Mouse (Mus musculus) urinary bladder, postnatal 4 days (tissue): ENCODE data around the gene Fgf14.
"Not testable (repeated sequence)": the region's sequence is repeated elsewhere in the genome, so short reads cannot be mapped to it uniquely, and the experiment has no call there.

Source experiments
- DNase-seq, 2 experiments: peaks; one replicate each; pipeline ENCODE4 v3.0.0; 2021 to 2022; ENCODE audit warnings: low spot score in 2 of 2

The Fgf14 gene

GRCm38 (mm10) chr14:124676506-124677177 is at the start of gene Fgf14:
TSS of gene Fgf14 (minus strand) at chr14:124677127.
- DNase-seq, result no peak

DNA sequence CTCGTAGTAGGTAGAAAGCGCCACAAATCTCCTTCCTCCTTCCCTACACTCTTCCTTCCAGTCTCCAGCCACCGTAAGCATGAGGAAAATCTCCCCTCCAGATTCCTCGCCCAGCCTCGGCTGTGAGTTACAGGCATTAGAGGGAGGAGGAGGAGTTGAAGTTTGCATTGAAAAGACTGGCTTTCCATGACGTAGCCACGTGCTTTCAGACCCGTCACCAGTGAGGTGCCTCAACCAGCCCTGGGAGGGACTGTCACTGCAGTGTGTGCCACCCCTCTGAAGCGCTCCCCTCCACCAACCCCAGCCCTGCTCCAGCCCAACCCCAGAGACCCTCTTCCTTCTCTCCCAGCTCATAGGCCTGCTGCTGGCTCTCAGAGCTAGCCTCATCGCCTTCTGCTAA is 452 bp upstream of the Fgf14 start:
- DNase-seq, result no peak

- DNase-seq, result no peak
Measured at GRCm38 (mm10) chr14:124675654-124676505, 1.0 kb downstream of the Fgf14 start.

DNA sequence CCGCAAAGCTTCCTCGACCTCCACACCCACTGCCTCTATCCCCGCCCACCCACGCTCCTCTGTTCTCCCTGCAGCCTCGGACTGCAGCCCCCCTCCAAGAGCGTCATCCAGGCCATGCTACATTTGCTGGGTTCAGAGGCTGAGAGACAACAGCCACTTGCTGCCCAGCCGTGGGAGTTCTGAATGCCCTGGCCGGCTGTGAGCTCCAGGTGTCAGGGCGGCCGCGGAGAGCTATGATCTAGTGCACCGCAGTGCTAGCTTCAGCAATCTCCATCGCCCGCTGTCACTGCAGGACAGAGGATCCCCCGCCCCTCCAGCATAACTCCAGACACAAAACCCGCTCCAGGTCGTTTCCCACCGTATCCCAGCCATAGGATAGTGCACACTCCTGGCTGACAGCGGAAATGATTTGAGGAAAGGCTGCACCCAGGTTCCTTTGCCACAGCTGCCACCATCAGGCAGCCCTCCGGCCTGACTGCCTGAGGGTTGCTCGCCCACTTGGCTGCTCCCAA is 1.7 kb downstream of the Fgf14 start:
- DNase-seq, result peak in 1 of 2 experiments; percentile 60

DNA sequence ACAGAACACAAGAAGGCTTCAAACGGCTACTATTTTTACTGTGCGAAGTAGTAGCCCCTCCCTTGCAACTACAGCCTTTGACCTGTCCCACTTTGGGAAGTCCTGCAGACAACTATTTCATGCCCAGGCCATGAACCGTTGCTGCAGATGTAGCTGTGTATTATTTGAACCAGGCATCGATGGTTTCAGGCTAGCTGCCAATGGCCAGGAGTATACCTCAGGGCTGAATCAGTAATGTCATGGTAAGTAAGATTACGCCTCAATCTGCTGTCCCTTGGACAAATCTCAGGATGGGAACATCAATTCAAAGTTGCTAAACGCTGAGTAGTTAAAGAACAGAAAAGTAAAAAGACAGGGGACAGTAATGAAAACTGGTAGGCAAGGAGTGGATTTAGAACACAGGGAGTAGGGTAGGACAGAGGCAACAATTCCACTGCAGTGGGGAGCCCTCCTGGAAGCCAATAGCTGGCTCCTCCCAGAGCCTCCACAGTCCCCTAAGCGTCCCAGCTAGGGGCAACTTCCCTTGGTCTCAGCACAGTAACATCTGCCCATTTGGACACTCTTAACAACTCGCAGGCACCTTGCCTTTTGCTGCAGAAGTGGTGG is 2.3 kb downstream of the Fgf14 start:
- DNase-seq, result no peak

GRCm38 (mm10) chr14:124669739-124670138 is 7.2 kb downstream of the Fgf14 start:
- DNase-seq, result no peak

- no peak for DNase-seq
Measured at GRCm38 (mm10) chr14:124642822-124643221, 34.1 kb downstream of the Fgf14 start.

DNA sequence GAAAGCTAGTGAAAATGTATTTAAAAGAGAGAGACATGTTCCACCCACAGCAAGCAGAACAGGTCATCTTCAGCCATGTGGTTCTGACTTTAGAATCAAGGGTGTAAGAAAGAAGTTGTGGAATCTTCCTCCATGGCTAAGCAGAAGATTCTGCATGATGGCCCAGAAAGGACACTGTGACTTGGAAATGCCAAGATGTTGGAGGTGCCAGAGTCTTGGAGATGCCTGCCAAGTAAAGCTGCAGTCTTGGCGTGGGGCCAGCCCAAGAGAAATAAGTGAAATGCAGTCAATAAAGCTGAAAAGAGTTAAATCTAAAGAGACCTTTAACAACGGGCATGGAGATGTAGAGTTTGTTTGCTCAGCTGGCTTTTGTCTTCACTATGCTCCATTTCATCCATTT is 42.0 kb downstream of the Fgf14 start:
- peak in 1 of 2 experiments; percentile 59 for DNase-seq

GRCm38 (mm10) chr14:124613473-124613872 is 63.5 kb downstream of the Fgf14 start:
- no peak for DNase-seq

DNA sequence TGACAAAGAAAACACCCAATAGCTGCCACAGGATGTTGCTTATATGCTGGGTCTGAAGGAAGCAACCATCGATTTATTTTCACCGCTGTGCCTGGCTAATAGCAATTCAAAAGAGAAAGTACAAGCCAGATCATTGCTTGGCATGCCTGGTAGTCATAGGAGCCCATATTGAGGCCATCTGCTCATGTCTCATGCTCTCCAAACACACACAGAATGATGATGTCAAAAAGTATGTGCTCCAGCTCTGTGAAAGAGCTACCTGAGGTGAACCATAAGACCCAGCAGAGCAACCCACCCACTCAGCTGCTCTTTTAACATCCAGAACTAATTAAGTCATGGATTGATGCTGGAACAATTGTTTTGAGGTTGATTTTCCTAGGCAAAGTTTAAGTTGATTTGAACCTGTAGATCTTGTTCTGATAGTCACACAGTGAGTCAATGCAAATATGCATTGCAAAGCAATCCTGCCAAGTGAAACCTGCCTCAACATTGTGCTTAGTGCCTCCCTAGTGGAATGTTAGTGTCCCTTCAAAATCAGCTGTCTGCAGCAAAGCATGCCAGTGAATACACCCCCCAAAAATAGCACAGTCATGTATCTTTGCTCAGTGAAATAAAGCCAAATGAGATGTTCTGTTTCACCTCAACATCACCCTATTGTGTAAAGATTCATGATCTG is 70.8 kb downstream of the Fgf14 start:
- no peak for DNase-seq

- DNase-seq, result no peak
Measured at GRCm38 (mm10) chr14:124605031-124605743, 71.7 kb downstream of the Fgf14 start.

DNA sequence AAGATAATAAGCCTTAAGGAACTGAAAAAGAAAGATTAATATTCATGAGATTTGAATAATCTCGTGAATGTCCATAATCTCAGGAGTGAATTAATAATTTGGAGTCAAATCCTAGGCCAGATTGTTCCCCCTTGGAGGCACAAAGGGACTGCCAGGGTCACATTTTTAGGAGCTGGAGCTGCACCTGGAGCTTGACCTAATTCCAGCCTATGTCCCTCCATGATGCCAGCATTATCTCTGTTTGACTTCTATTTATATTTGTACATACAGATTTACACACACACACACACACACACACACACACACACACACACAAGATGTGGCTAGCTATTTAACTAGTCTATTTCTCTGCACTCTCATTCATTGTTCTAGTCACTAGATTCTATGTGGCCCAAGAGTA is 100.4 kb downstream of the Fgf14 start:
- no peak for DNase-seq

- DNase-seq, result no peak
Measured at GRCm38 (mm10) chr14:124575130-124575885, 101.6 kb downstream of the Fgf14 start.

- no peak for DNase-seq
Measured at GRCm38 (mm10) chr14:124566445-124566844, 110.5 kb downstream of the Fgf14 start.

- DNase-seq, result no peak
Measured at GRCm38 (mm10) chr14:124561544-124561943, 115.4 kb downstream of the Fgf14 start.

GRCm38 (mm10) chr14:124536106-124536505 is 140.8 kb downstream of the Fgf14 start:
- no peak for DNase-seq

DNA sequence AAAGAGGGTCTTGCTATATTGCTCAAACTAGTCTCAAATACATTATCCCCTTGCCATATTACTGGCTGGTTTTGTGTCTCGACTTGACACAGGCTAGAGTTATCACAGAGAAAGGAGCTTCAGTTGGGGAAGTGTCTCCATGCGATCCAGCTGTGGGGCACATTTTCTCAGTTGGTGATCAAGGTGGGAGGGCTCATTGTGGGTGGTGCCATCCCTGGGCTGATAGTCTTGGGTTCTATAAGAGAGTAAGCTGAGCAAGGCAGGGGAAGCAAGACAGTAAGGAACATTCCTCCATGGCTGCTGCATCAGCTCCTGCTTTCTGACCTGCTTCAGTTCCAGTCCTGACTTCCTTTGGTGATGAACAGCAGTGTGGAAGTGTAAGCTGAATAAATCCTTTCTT is 141.6 kb downstream of the Fgf14 start:
- DNase-seq, result not testable (repeated sequence)

- DNase-seq, result no peak
Measured at GRCm38 (mm10) chr14:124532051-124532450, 144.9 kb downstream of the Fgf14 start.

- no peak for DNase-seq
Measured at GRCm38 (mm10) chr14:124512009-124512408, 164.9 kb downstream of the Fgf14 start.

- no peak for DNase-seq
Measured at GRCm38 (mm10) chr14:124488971-124489370, 188.0 kb downstream of the Fgf14 start.
